In genomic region chr8:15311045-15311444, GRCm38 (mm10) we compare ENCODE assay signal across 23 mouse cellular contexts.
DNase-seq lines count a peak whose midpoint lies in the region; ATAC-seq lines count a peak whose summit lies in the region.
"Had no signal": no experiment of that assay in that cellular context is flagged by ENCODE, and none has a peak within 500 bp of the region (broad histone marks: within the 10 kb centered on the region; RNA-seq: fewer than 3 reads in every experiment).

No protein-coding gene starts in this region.

- no peak overlapping the region for H3K9ac ChIP-seq in hindbrain, embryonic 16.5 days (ENCODE audit: low read depth, low read length)
- H3K9ac ChIP-seq in hindbrain, embryonic 14.5 days: no peak overlapping the region
- H3K9ac ChIP-seq: embryonic facial prominence, embryonic 12.5 days; kidney, embryonic 15.5 days; liver, embryonic 14.5 days; lung, embryonic 14.5 days; stomach, embryonic 15.5 days had no signal

- no peaks in the 10 kb centered on the region for H3K9me3 ChIP-seq in hindbrain, embryonic 16.5 days (ENCODE audit: control insufficient read depth, low read length)
- no peaks in the 10 kb centered on the region for H3K9me3 ChIP-seq in hindbrain, embryonic 14.5 days (ENCODE audit: control insufficient read depth, low read length)
- H3K9me3 ChIP-seq: embryonic facial prominence, embryonic 12.5 days; kidney, embryonic 15.5 days; stomach, embryonic 15.5 days had no signal

- ATAC-seq in hindbrain, embryonic 16.5 days: 0 out of 2 replicates have a peak, but pooled peaks have one; percentile 48
- no peak for ATAC-seq in hindbrain, embryonic 14.5 days (ENCODE audit: low FRiP score)
- ATAC-seq: intestine, postnatal 0 days; midbrain, embryonic 16.5 days had no signal

- WGBS in hindbrain, embryonic 16.5 days: 71% methylated on average over 7 of the region's 7 CpGs
- WGBS in hindbrain, embryonic 14.5 days: 85% methylated on average over 7 of the region's 7 CpGs

- no peaks in the 10 kb centered on the region for H3K4me1 ChIP-seq in hindbrain, embryonic 16.5 days (ENCODE audit: control insufficient read depth, insufficient read depth, low read depth, low read length)
- H3K4me1 ChIP-seq in hindbrain, embryonic 14.5 days (replicated peaks; ENCODE audit: control insufficient read depth, insufficient read depth, low read length): no peaks in the 10 kb centered on the region
- H3K4me1 ChIP-seq: embryonic facial prominence, embryonic 12.5 days; kidney, embryonic 15.5 days; megakaryocyte, embryonic 14.5 days; stomach, embryonic 15.5 days had no signal

- intact Hi-C loops in left cerebral cortex, postnatal 4 days (cut with DNase I): no loop called here
- intact Hi-C loops in left cerebral cortex, postnatal 10 days (cut with DNase I): no loop called here

- H3K27me3 ChIP-seq in hindbrain, embryonic 16.5 days (replicated peaks; ENCODE audit: control insufficient read depth, insufficient read depth, low read length): no peaks in the 10 kb centered on the region
- no peaks in the 10 kb centered on the region for H3K27me3 ChIP-seq in hindbrain, embryonic 14.5 days (ENCODE audit: control insufficient read depth, insufficient read depth, low read length)
- H3K27me3 ChIP-seq: embryonic facial prominence, embryonic 12.5 days; kidney, embryonic 15.5 days; megakaryocyte, embryonic 14.5 days; stomach, embryonic 15.5 days had no signal

- no peak overlapping the region for H3K27ac ChIP-seq in hindbrain, embryonic 16.5 days (ENCODE audit: low read depth, low read length)
- H3K27ac ChIP-seq in hindbrain, embryonic 14.5 days: no peak overlapping the region
- H3K27ac ChIP-seq: embryonic facial prominence, embryonic 12.5 days; gastrocnemius, adult 2 months; kidney, embryonic 15.5 days; liver, embryonic 14.5 days; stomach, embryonic 15.5 days had no signal

- H3K4me2 ChIP-seq in hindbrain, embryonic 16.5 days (ENCODE audit: low read length): no peak overlapping the region
- H3K4me2 ChIP-seq in hindbrain, embryonic 14.5 days (replicated peaks): no peak overlapping the region
- H3K4me2 ChIP-seq: embryonic facial prominence, embryonic 12.5 days; kidney, embryonic 15.5 days; lung, embryonic 14.5 days; stomach, embryonic 15.5 days had no signal

- H3K36me3 ChIP-seq in hindbrain, embryonic 16.5 days (ENCODE audit: control insufficient read depth, insufficient read depth, low read length): no peaks in the 10 kb centered on the region
- H3K36me3 ChIP-seq in hindbrain, embryonic 14.5 days (replicated peaks; ENCODE audit: control insufficient read depth, insufficient read depth): no peaks in the 10 kb centered on the region
- H3K36me3 ChIP-seq: embryonic facial prominence, embryonic 12.5 days; kidney, embryonic 15.5 days; stomach, embryonic 15.5 days had no signal

- peak; percentile 13 for DNase-seq in embryo, embryonic 10 days (ENCODE audit: low spot score)
- DNase-seq in embryo, embryonic 10.5 days (ENCODE audit: low spot score): no peak
- DNase-seq in hindbrain, embryonic 14.5 days (ENCODE audit: low spot score): no peak
- peak; percentile 19 for DNase-seq in left cerebral cortex, postnatal 4 days
- no peak for DNase-seq in left cerebral cortex, postnatal 10 days (ENCODE audit: extremely low spot score in 1 of 2, low spot score in 2 of 2)
- peak; percentile 33 for DNase-seq in right cerebral cortex, postnatal 14 days
- DNase-seq in right cerebral cortex, postnatal 25 days: no peak
- DNase-seq: adrenal gland, postnatal 10 days; cerebellum, adult 8-10 months; gastrocnemius, adult 2 months; heart, postnatal 36 days; kidney, postnatal 4 days; lung, embryonic 14.5 days; thymus, adult 18-20 months; thymus, postnatal 36 days had no signal

- H3K4me3 ChIP-seq in hindbrain, embryonic 16.5 days (ENCODE audit: low read length): no peak overlapping the region
- H3K4me3 ChIP-seq in hindbrain, embryonic 14.5 days (replicated peaks; ENCODE audit: low read length): no peak overlapping the region
- H3K4me3 ChIP-seq: embryonic facial prominence, embryonic 12.5 days; gastrocnemius, adult 2 months; kidney, embryonic 15.5 days; megakaryocyte, embryonic 14.5 days; stomach, embryonic 15.5 days had no signal

Comparison
In these comparisons a context has a peak if more than half of its experiments do, and no peak if none do; other contexts are left out.
1. DNase-seq: peak in embryo, embryonic 10 days (single experiment), left cerebral cortex, postnatal 4 days (single experiment) and right cerebral cortex, postnatal 14 days (single experiment); none in embryo, embryonic 10.5 days (single experiment), hindbrain, embryonic 14.5 days (single experiment), left cerebral cortex, postnatal 10 days (0 of 2) and right cerebral cortex, postnatal 25 days (single experiment).